Mouse (Mus musculus) small intestine, adult 2 months (tissue): ENCODE results near the gene Gm20388. TPM values are rescaled to one million over a fixed set of nuclear protein-coding genes. Genes with fewer than 3 reads are reported as not detected.
A peak's percentile ranks its signal among the peaks of the same experiment; 100 is the strongest.

Experiments used
- H3K27ac ChIP-seq: fragments of 200-500 bp; 2 replicates; pipeline ENCODE4 v1.5.1; 2012; ENCODE audit warnings: low read depth, low read length, control low read depth, inconsistent platforms; ENCODE audit not compliant: insufficient read depth
- H3K27me3 ChIP-seq: fragments of 200-500 bp; 2 replicates; pipeline ENCODE4 v1.6.1; 2012; ENCODE audit warnings: mild to moderate bottlenecking, moderate library complexity, low read length, inconsistent platforms; ENCODE audit not compliant: control insufficient read depth, insufficient read depth
- H3K36me3 ChIP-seq: fragments of 200-500 bp; 2 replicates; pipeline ENCODE4 v1.6.1; 2012; ENCODE audit warnings: mild to moderate bottlenecking, low read length, control low read depth, inconsistent platforms; ENCODE audit not compliant: control insufficient read depth, insufficient read depth
- H3K4me1 ChIP-seq: fragments of 200-500 bp; 2 replicates; pipeline ENCODE4 v1.6.1; 2012; ENCODE audit warnings: low read length, inconsistent platforms, mixed read lengths; ENCODE audit not compliant: control insufficient read depth, insufficient read depth, insufficient read length
- H3K4me3 ChIP-seq: fragments of 200-500 bp; 2 replicates; pipeline ENCODE4 v1.5.1; 2012; ENCODE audit warnings: low read depth, mild to moderate bottlenecking, control low read depth, inconsistent platforms, low read length, moderate library complexity
- CTCF ChIP-seq: fragments of 200-500 bp; IDR thresholded peaks from 2 replicates; pipeline ENCODE4 v1.5.1; 2012; ENCODE audit warnings: low read depth, mild to moderate bottlenecking, control low read depth, inconsistent platforms, low read length, moderate library complexity, mixed read lengths; ENCODE audit not compliant: insufficient replicate concordance, insufficient read length; ENCODE audit errors: extremely low read depth
- POLR2A ChIP-seq: fragments of 200-500 bp; IDR thresholded peaks from 2 replicates; pipeline ENCODE4 v1.6.1; 2012; ENCODE audit warnings: low read depth, mild to moderate bottlenecking, control low read depth, inconsistent platforms, low read length, moderate library complexity
- WGBS: fragments of 180-500 bp; shearing (Covaris S2); methylation state at CpG from one replicate; pipeline ENCODE4 v1.1.7; 2018; 5-methylcytosine and 5-hydroxymethylcytosine counted together
- polyA plus RNA-seq: library from polyadenylated mRNA; depleted of rRNA; stranded (reverse); fragments of >200 nt; gene quantifications from 2 replicates; pipeline ENCODE4 v1.2.3, GENCODE M21; 2012

The Gm20388 gene
- polyA plus RNA-seq, 1 experiment: 37.3 TPM

DNA sequence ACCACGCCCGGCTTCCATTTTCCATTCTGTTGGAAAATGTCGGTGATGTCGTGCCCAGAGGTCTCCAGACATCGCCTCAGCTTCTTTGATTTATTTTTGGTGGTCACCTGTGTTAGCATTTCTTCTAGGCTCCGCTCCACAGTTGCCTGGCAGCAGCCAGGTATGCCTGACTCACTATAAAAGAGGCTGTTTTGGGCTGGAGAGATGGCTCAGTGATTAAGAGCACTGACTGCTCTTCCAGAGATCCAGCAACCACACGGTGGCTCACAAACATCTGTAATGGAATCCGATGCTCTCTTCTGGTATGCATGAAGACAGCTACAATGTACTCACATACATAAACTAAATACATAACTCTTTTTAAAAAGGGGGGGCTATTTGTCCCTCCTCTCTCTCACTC lies 2015.6 kb downstream of the Gm20388 start:
- no peaks in the 10 kb centered on the region for H3K36me3 ChIP-seq
- WGBS: 56% methylated on average over 8 of the region's 8 CpGs

GRCm38 (mm10) chr8:121927316-121927715 lies 2016.7 kb downstream of the Gm20388 start:
- 43% methylated on average over 8 of the region's 8 CpGs for WGBS
- H3K4me3 ChIP-seq: no peak overlapping the region
- no peak overlapping the region for H3K27ac ChIP-seq
- no peaks in the 10 kb centered on the region for H3K36me3 ChIP-seq
- peaks cover 3% of the 10 kb centered on the region; the same call in 1 of the 2 replicates for H3K4me1 ChIP-seq
- TF ChIP-seq POLR2A (no peak), CTCF (peak; percentile 37; the same call in 1 of the 2 replicates)
- no peaks in the 10 kb centered on the region for H3K27me3 ChIP-seq

More for the DNA sequence above, 2015.6 kb downstream of the Gm20388 start:
- H3K4me1 ChIP-seq: peaks cover 5% of the 10 kb centered on the region; the same call in 1 of the 2 replicates
- H3K27ac ChIP-seq: no peak overlapping the region
- no peak for TF ChIP-seq POLR2A
- TF ChIP-seq CTCF: no peak
- H3K4me3 ChIP-seq: no peak overlapping the region
- no peaks in the 10 kb centered on the region for H3K27me3 ChIP-seq

GRCm38 (mm10) chr8:121930047-121930446 lies 2019.4 kb downstream of the Gm20388 start:
- Histone ChIP-seq H3K4me1 (no peaks in the 10 kb centered on the region), H3K27ac (no peak overlapping the region), H3K4me3 (no peak overlapping the region), H3K36me3 (no peaks in the 10 kb centered on the region), H3K27me3 (no peaks in the 10 kb centered on the region)
- 78% methylated on average over 4 of the region's 4 CpGs for WGBS
- no peak for TF ChIP-seq POLR2A
- TF ChIP-seq CTCF: no peak

GRCm38 (mm10) chr8:121931571-121931970 lies 2020.9 kb downstream of the Gm20388 start:
- H3K27ac ChIP-seq: no peak overlapping the region
- no peaks in the 10 kb centered on the region for H3K36me3 ChIP-seq
- no peak for TF ChIP-seq CTCF
- no peak for TF ChIP-seq POLR2A
- no peaks in the 10 kb centered on the region for H3K4me1 ChIP-seq
- 77% methylated on average over 7 of the region's 7 CpGs for WGBS
- no peak overlapping the region for H3K4me3 ChIP-seq
- H3K27me3 ChIP-seq: no peaks in the 10 kb centered on the region

DNA sequence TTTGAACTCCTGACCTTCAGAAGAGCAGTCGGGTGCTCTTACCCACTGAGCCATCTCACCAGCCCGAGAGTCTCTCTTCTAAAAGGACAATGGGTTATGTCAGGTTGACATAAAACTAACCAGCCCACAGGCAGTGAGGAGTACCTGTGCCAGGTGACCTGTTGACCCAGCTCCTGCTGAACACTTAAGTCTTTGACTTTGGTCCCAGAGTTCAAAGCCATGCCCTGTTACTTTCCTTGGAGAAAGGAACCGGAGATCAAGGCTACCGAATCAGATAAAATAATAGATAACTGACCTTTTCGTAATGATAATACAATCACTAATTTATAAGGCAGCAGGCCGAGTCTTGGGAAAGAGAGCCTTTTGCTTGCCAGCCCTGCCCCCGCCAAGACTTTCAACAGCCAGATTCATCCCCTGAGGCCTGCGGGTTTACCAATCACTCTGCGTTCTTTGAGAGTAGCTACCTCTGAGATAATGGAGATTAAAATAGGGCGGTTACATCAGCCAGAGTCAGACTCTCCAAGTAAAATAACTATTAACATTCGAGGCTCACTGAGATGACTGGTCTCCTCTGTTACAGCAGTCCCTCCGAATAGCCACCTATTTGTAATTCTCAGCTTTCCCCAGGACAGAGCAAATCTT lies 2021.5 kb downstream of the Gm20388 start:
- WGBS: 65% methylated on average over 12 of the region's 12 CpGs
- no peaks in the 10 kb centered on the region for H3K27me3 ChIP-seq
- H3K27ac ChIP-seq: no peak overlapping the region
- no peak for TF ChIP-seq CTCF
- TF ChIP-seq POLR2A: no peak
- no peak overlapping the region for H3K4me3 ChIP-seq
- no peaks in the 10 kb centered on the region for H3K4me1 ChIP-seq
- H3K36me3 ChIP-seq: no peaks in the 10 kb centered on the region

GRCm38 (mm10) chr8:121932668-121933520 lies 2022.3 kb downstream of the Gm20388 start:
- no peaks in the 10 kb centered on the region for H3K36me3 ChIP-seq
- 80% methylated on average over 14 of the region's 14 CpGs for WGBS
- TF ChIP-seq CTCF (no peak), POLR2A (no peak)
- H3K4me1 ChIP-seq: no peaks in the 10 kb centered on the region
- H3K27ac ChIP-seq: no peak overlapping the region
- H3K4me3 ChIP-seq: no peak overlapping the region
- H3K27me3 ChIP-seq: no peaks in the 10 kb centered on the region

GRCm38 (mm10) chr8:121934506-121934905 lies 2023.9 kb downstream of the Gm20388 start:
- no peaks in the 10 kb centered on the region for H3K27me3 ChIP-seq
- no peaks in the 10 kb centered on the region for H3K4me1 ChIP-seq
- no peak for TF ChIP-seq POLR2A
- peak; percentile 52; the same call in 1 of the 2 replicates for TF ChIP-seq CTCF
- H3K36me3 ChIP-seq: no peaks in the 10 kb centered on the region
- no peak overlapping the region for H3K27ac ChIP-seq
- 39% methylated on average over 4 of the region's 4 CpGs for WGBS
- no peak overlapping the region for H3K4me3 ChIP-seq
